Mouse (Mus musculus) midbrain, postnatal 0 days (tissue): ENCODE measurements at regions not wholly inside any gene's neighbourhood (a gene's known extent, or its start where the extent isn't known, plus 50 kb on each side); places are given as distances from the start of the nearest gene placed in this dataset.

Experiments
- ATAC-seq: fragments of 200-750 bp; cut with Nextera tagmentation; 2 replicates; pipeline ENCODE4 v1.8.0; 2017; ENCODE audit warnings: moderate number of reproducible peaks, mild to moderate bottlenecking, moderate TSS enrichment, moderate library complexity; ENCODE audit not compliant: low FRiP score
- DNase-seq: peaks from one replicate; pipeline ENCODE4 v3.0.0-alpha.2; 2015; ENCODE audit warnings: low spot score
- H3K27ac ChIP-seq: fragments of 300-500 bp; sonication (generic); 2 replicates; pipeline ENCODE4 v1.5.1; 2014; ENCODE audit warnings: low read depth, mild to moderate bottlenecking, low read length, mixed read lengths
- H3K27me3 ChIP-seq: fragments of 300-500 bp; sonication (generic); 2 replicates; pipeline ENCODE4 v1.6.1; 2014; ENCODE audit warnings: low read length, control low read depth, mixed read lengths; ENCODE audit not compliant: insufficient read depth
- H3K36me3 ChIP-seq: fragments of 300-500 bp; sonication (generic); 2 replicates; pipeline ENCODE4 v1.6.1; 2014; ENCODE audit warnings: low read length, control low read depth, mixed read lengths; ENCODE audit not compliant: insufficient read depth
- H3K4me1 ChIP-seq: fragments of 300-500 bp; sonication (generic); 2 replicates; pipeline ENCODE4 v1.6.1; 2014; ENCODE audit warnings: mild to moderate bottlenecking, control low read depth, antibody characterized with exemption, low read length, mixed read lengths; ENCODE audit not compliant: insufficient read depth
- H3K4me2 ChIP-seq: fragments of 300-500 bp; sonication (generic); 2 replicates; pipeline ENCODE4 v1.6.1; 2014; ENCODE audit warnings: low read depth, mild to moderate bottlenecking, low read length, mixed read lengths; ENCODE audit not compliant: poor library complexity, severe bottlenecking
- H3K4me3 ChIP-seq: fragments of 300-500 bp; sonication (generic); 2 replicates; pipeline ENCODE4 v1.5.1; 2014; ENCODE audit warnings: low read depth, mild to moderate bottlenecking, low read length, moderate library complexity
- H3K9ac ChIP-seq: fragments of 300-500 bp; sonication (generic); replicated peaks from 2 replicates; pipeline ENCODE4 v1.6.1; 2014; ENCODE audit warnings: mild to moderate bottlenecking, low read length, moderate library complexity, mixed read lengths; ENCODE audit not compliant: poor library complexity, severe bottlenecking
- H3K9me3 ChIP-seq: fragments of 300-500 bp; sonication (generic); 2 replicates; pipeline ENCODE4 v1.6.1; 2016; ENCODE audit warnings: low read length, control low read depth
- CTCF ChIP-seq: IDR thresholded peaks from 2 replicates; pipeline ENCODE4 v1.5.1; 2016; ENCODE audit warnings: antibody characterized with exemption, mild to moderate bottlenecking
- WGBS: fragments of 180-500 bp; shearing (Covaris S2); extraction: QIAGEN DNeasy Blood & Tissue Kit; methylation state at CpG from one replicate; pipeline ENCODE4 v1.1.7; 2014; 5-methylcytosine and 5-hydroxymethylcytosine counted together

DNA sequence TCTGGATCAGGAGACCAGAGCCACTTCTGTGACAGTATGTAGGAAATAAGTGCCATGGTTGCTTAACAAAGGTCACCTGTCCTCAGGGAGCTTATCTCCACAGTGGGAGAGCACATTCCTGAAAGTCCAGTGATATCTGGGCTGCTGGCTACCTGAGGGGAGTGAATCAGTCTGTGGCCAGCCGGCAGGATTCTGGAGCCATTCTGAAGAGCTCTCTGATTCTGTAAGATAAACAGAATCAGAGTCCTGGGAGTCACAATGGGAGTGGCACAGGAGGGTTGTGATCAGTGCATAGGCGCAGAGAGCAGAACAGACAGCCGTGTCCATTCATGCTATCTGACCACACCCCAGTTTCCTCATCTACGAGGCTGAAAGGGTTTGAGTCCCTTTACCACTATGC, 116.0 kb upstream of the Slc22a23 start:
- no peak for ATAC-seq
- Histone ChIP-seq H3K4me3 (no peak overlapping the region), H3K27me3 (no peaks in the 10 kb centered on the region), H3K36me3 (no peaks in the 10 kb centered on the region), H3K9me3 (no peaks in the 10 kb centered on the region), H3K9ac (no peak overlapping the region), H3K4me1 (no peaks in the 10 kb centered on the region), H3K4me2 (no peak overlapping the region), H3K27ac (no peak overlapping the region)
- no peak for TF ChIP-seq CTCF
- 54% methylated on average over 4 of the region's 4 CpGs for WGBS
- no peak for DNase-seq

DNA sequence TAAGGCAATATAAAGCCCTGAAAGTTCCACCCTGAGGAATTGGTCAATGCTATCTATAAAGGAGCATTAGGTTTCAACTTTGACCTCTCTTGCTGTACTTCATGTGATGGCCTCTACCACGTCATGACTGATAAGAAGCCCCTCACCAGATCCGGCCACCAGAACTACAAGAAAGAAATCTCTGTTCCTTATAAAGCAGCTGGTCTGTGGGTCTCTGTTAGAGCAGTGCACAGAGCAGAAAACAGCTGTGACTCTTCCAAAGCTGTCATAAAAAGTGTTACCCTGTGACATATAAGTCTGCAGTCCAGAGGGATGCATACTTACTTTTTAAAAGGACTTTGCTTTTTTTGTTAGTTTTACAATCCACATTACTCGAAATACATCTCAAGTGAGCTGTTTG, 111.1 kb upstream of the Slc22a23 start:
- no peaks in the 10 kb centered on the region for H3K27me3 ChIP-seq
- H3K36me3 ChIP-seq, result no peaks in the 10 kb centered on the region
- ATAC-seq, result no peak
- no peak overlapping the region for H3K9ac ChIP-seq
- H3K4me3 ChIP-seq, result no peak overlapping the region
- no peak overlapping the region for H3K27ac ChIP-seq
- no peak for DNase-seq
- no peak overlapping the region for H3K4me2 ChIP-seq
- no peaks in the 10 kb centered on the region for H3K9me3 ChIP-seq
- 79% methylated on average over 3 of the region's 3 CpGs for WGBS
- H3K4me1 ChIP-seq, result no peaks in the 10 kb centered on the region
- no peak for TF ChIP-seq CTCF

- ATAC-seq (no peak), DNase-seq (no peak)
- Histone ChIP-seq H3K4me3 (no peak overlapping the region), H3K4me1 (no peaks in the 10 kb centered on the region), H3K4me2 (no peak overlapping the region), H3K36me3 (no peaks in the 10 kb centered on the region), H3K27me3 (no peaks in the 10 kb centered on the region), H3K9me3 (no peaks in the 10 kb centered on the region), H3K27ac (no peak overlapping the region), H3K9ac (no peak overlapping the region)
- no peak for TF ChIP-seq CTCF
Measured at GRCm38 (mm10) chr13:34446806-34447205, 101.8 kb upstream of the Slc22a23 start.

GRCm38 (mm10) chr13:34446327-34446726, 101.3 kb upstream of the Slc22a23 start:
- Histone ChIP-seq H3K4me3 (no peak overlapping the region), H3K4me2 (no peak overlapping the region), H3K27ac (no peak overlapping the region), H3K4me1 (no peaks in the 10 kb centered on the region), H3K9ac (no peak overlapping the region), H3K36me3 (no peaks in the 10 kb centered on the region), H3K27me3 (no peaks in the 10 kb centered on the region), H3K9me3 (no peaks in the 10 kb centered on the region)
- 79% methylated on average over 8 of the region's 8 CpGs for WGBS
- no peak for ATAC-seq
- TF ChIP-seq CTCF, result no peak
- DNase-seq, result no peak

DNA sequence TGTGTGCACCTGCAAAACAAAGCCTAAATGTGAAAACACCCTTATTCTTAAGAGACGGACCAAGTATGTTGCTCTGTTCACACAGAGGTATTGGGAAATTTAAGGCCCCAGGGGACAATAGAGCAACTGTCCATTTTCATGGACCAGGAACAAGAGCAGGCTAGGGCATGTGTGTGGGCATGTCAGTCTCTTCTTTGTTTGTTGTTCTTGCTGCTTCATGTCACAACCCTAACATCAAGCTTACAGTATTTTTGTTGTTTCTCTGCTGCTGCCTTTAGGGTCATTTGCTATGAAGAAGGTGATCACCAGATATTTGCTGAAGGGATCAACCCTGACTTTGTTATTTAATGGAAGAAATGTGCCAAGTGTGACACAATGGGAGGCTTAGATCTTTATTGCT, 96.4 kb upstream of the Slc22a23 start:
- Histone ChIP-seq H3K4me3 (no peak overlapping the region), H3K36me3 (no peaks in the 10 kb centered on the region), H3K9ac (no peak overlapping the region), H3K4me2 (no peak overlapping the region), H3K4me1 (no peaks in the 10 kb centered on the region), H3K9me3 (no peaks in the 10 kb centered on the region), H3K27me3 (no peaks in the 10 kb centered on the region), H3K27ac (no peak overlapping the region)
- DNase-seq (no peak), ATAC-seq (no peak)
- WGBS, result 17% methylated on average over 1 of the region's 1 CpGs
- TF ChIP-seq CTCF, result no peak

GRCm38 (mm10) chr13:34427527-34427926, 82.5 kb upstream of the Slc22a23 start:
- H3K4me1 ChIP-seq, result no peaks in the 10 kb centered on the region
- no peak overlapping the region for H3K9ac ChIP-seq
- no peak overlapping the region for H3K27ac ChIP-seq
- TF ChIP-seq CTCF, result no peak
- H3K27me3 ChIP-seq, result no peaks in the 10 kb centered on the region
- DNase-seq, result no peak
- no peak overlapping the region for H3K4me2 ChIP-seq
- 93% methylated on average over 1 of the region's 1 CpGs for WGBS
- no peaks in the 10 kb centered on the region for H3K36me3 ChIP-seq
- ATAC-seq, result no peak
- H3K9me3 ChIP-seq, result no peaks in the 10 kb centered on the region
- no peak overlapping the region for H3K4me3 ChIP-seq

DNA sequence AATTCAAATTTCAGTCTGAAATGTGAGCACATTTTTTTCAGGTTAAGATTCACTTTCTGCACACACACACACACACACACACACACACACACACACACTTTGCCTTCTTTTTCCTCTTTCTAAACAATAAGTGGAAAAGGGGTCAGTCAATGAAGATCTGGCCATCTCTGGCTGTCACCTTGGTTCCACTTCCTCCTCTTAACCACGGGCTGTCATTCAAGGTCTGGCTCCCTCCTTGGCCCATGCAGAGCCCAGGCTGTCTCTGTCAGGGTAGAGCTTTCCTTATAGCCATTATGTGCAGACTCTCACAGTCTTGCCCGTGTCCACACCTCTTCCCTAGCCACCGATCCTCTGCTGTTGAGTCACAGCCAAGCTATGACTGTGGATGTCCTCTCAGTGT, 79.9 kb upstream of the Slc22a23 start:
- no peaks in the 10 kb centered on the region for H3K27me3 ChIP-seq
- no peak overlapping the region for H3K27ac ChIP-seq
- no peak overlapping the region for H3K4me3 ChIP-seq
- H3K9ac ChIP-seq, result no peak overlapping the region
- no peak for TF ChIP-seq CTCF
- no peak for ATAC-seq
- H3K4me2 ChIP-seq, result no peak overlapping the region
- no peak for DNase-seq
- WGBS, result 77% methylated on average over 3 of the region's 3 CpGs
- H3K9me3 ChIP-seq, result no peaks in the 10 kb centered on the region
- H3K36me3 ChIP-seq, result no peaks in the 10 kb centered on the region
- H3K4me1 ChIP-seq, result no peaks in the 10 kb centered on the region
